Mouse (Mus musculus): ENCODE measurements at regions not wholly inside any gene's neighbourhood (a gene's known extent, or its start where the extent isn't known, plus 50 kb on each side); places are given as distances from the start of the nearest gene placed in this dataset.

DNA sequence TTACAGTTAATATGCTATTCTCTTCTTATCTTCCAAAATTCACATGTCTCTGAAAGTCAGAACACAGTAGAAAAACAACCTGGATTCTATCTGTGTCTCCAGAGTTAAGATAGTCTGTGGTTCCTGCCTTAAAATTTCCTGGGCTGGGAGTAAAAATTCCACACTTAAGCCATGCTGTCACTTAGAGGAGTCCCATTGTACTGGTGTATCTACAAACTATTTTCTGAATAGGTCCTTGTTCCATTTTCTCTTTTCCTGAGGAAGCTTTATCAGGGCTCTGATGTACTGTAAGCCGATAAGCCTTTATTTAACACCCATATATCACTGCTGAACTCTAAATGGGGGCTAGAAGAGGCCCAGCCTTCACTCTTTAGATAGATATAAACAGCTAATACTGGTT, 1171.1 kb downstream of the Efnb2 start:
- no peak for DNase-seq (ENCODE audit: low spot score in 2 of 2)
- intact Hi-C loops (cut with DNase I) = no loop called here

DNA sequence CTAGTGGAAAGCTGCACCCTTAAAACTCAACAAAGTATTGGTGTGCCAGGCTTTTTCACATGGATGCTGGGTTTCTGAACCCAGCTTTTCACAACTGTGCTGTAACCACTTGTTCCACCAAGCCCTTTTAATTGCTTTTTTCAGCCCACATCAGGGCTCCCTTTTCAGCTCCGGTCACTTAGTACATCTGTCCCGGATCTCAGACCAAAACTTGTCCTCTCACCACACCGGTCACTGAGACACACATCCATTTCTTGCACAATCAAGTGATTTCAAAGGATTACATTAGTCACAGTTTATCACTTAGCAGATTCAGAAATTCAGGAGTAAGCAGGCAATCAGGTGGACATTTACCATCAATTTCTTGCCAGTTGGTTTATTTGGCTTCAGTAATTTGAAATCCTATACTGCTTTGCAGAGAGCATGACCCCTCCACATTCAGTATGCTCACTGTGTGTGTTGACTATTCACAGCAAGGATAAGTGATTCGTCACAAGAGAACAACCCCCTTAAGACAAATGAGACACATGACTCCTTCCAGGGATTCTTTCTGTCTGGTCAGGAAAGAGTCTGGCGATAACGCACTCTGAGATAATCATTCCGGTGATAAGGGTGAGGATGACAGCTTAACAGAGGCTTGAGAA, 1188.8 kb downstream of the Efnb2 start:
- intact Hi-C loops (cut with DNase I) = no loop called here
- DNase-seq (ENCODE audit: low spot score in 2 of 2) = no peak

DNA sequence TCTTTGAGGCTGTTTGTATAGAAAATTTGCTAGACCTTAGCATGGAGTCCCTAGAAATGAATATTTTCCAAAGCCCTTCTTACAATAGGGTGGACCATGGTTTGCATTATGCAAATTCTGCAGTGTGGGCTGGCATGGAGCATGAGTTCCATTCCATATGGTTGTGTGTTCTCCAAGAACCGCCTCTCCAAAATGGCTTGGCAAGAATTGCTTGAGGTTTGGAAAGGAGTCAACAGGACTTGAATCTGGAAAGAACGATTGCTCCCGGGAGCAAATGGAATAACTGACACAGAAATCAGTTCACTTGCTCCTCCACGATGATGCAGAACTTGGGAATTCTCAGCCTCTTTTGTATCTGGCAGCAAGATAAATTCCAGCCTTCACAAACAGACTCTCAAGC, 1191.8 kb downstream of the Efnb2 start:
- intact Hi-C loops (cut with DNase I) = loop anchor here (10.0 kb wide), 1 partner anchor 1186 kb away; no protein-coding TSS in a partner anchor
- peak in 1 of 2 experiments; percentile 82 for DNase-seq (ENCODE audit: low spot score in 2 of 2)

DNA sequence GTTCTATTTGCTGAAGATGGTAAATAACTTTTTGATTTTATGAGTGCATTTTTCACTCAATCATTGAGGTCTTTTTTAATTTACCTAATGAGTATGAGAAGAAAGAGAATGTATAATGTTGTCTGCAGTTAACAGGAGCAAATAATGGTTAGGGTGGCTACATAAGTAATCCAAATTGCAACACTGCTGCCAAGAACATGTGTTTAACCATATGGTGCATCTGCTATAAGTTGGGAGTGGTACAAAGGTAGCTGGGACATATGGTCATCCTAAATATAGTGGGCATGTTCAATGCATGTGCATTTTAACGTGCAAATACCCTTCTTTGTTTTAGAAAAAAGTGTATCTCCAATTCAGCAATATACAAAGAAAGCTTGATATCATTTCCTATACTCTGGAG, 1198.2 kb downstream of the Efnb2 start:
- intact Hi-C loops (cut with DNase I) = loop anchor here (10.0 kb wide), 1 partner anchor 1192 kb away; no protein-coding TSS in a partner anchor
- peak in 1 of 2 experiments; percentile 71 for DNase-seq (ENCODE audit: low spot score in 2 of 2)

DNA sequence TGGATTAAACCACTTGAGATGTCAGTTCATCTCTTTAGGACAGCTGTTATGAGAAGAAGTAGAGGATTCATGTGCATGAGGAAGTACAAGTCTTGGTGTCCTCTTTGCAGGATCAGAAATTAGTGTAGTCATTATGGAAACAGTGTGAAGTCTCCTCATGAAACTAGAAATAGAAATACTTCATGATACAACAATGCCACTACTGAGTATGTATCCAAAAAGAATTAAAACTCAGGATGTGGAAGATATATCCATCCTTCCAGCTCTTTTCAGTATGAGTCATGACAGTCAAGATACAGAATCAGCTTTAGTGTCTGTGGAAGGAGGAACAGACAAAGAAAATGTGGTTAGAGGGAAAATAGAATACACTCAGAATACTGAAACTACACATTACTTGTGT, 1211.7 kb downstream of the Efnb2 start:
- intact Hi-C loops (cut with DNase I) = no loop called here
- peak in 1 of 2 experiments; percentile 51 for DNase-seq (ENCODE audit: low spot score in 2 of 2)

DNA sequence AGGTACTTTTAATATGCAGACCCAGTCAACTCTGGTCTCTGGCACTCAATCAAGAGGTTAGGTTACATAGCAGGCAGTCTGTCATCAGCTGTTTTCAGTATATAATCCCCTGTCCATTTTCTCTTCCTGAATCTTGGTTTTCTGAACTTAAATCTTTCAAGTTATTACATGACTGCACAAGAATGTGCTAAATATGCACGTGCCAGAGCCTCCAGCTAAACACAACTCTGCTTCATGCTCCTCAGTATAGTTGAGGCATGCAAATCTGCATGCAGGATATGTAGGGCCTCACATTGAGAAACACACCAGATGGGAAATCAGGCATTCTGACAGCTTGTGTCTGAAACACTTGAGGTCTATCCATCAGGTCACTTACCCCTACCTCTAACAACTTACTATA, 1214.0 kb downstream of the Efnb2 start:
- DNase-seq (ENCODE audit: low spot score in 2 of 2) = no peak
- intact Hi-C loops (cut with DNase I) = no loop called here

DNA sequence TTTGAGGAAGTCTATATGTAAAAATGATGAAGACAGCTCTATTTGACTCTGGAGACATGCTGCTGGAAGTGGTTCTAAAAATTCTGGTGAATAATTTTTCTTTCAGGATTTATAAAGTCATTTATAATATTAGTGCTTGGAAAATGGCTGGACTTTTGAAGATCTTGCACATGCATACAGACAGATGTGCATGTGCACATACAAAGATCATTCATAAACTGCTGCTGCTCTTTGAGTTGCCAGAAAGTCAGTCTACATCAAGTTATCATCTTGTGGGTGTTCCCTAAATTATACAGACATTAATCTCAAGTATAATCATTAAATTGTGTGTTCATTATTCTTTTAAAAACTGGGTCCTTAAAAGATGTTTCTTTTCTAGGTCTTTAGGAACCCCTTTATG, 1220.2 kb downstream of the Efnb2 start:
- intact Hi-C loops (cut with DNase I) = no loop called here
- DNase-seq (ENCODE audit: low spot score in 2 of 2) = no peak

DNA sequence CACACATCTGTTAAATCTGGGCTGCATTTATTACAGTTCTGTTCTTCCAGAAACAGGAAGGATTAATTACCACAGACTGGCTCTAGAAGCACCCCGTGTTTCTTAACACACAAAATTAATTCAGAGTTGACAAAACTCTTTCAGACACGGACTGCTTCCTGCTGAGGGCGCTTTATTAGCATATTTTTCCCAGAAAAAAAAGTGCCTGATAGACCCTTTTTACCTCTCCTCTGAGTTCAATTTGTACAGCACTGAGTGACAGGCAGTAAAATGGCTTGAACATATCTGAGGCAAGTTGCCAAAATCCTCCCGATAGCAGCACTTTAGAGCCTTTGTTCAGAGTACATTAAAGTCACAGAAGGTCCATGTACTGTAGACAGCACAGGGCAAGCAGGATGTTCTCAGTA, 1220.8 kb downstream of the Efnb2 start:
- no peak for DNase-seq (ENCODE audit: low spot score in 2 of 2)
- intact Hi-C loops (cut with DNase I) = no loop called here

DNA sequence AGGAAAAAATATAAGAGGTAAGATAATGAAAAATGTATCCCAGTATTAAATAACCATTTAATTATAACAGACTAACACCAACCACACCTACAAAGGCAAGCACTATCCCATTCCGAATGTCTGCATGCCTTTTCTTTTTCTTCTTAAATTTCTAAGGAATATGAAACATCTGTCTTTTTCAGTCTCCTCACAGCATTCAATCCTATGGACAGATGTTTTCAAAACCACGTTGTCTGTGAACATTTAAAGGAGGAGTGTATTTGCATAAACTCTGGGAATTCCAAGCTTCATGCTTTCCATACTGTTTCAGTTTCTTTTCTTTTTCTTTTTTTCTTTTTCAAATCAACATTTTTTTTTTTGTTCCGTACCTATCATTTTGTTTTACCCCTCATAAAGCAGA, 1221.2 kb downstream of the Efnb2 start:
- DNase-seq (ENCODE audit: low spot score in 2 of 2) = no peak
- intact Hi-C loops (cut with DNase I) = no loop called here

DNA sequence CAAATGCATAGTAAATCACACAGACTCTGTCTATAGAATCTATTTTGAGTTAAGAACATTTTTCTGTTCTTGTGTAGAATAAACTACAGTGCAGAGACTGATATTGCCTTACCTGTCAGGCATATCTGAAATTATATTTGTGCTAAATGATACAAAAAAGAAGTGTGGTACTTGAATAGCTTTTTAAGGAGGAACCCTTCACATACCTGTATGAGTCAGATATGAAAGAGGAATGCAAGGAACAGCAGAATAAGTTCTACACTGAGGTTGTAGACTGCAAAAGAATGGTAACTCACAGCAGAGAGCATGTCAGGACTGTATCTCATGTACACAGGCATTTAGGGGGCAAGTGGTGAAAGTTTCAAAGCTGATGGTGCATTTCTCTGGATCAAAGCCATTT, 1230.6 kb downstream of the Efnb2 start:
- no peak for DNase-seq (ENCODE audit: low spot score in 2 of 2)
- intact Hi-C loops (cut with DNase I) = no loop called here

DNA sequence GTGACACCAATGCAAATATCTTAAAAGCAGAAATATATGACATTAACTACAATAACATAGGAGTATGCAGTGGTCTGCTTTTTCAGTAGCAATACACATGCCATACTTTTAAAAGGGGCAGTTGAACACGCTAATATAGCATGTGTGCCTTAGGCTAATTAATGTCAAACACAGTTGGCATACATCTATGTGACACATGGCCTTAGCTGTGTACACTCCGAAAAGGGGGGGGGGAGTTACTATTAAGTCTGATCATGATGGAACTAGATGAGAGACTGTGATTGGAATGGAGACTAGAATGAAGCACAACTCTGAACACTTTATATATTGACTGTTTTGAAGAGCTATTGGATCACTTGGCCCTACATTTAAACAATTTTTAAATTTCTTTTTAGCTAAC, 1262.9 kb downstream of the Efnb2 start:
- intact Hi-C loops (cut with DNase I) = no loop called here
- no peak for DNase-seq (ENCODE audit: low spot score in 2 of 2)

DNA sequence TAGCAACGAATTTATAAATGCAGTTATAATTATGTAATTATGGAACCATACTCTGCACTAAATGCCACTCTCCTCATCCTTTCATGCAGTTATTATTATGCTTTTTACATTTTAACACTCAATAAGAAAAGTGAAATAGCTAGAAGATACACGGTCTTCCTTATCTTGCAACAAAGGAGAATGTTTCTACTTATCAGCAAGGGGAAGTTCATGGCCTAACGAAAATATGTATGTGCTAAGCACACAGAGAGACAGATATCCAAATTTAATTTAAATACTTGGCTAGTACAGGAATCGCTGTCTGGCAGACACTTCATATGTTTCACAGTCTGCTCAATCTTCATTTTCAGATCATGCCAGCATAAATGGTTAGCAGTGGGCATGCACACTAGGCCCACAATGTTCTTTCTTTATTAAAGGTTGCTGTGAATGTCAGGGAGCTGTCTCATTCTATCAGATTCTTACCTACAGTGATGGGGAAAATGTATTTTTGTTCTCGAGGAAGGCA, 1263.6 kb downstream of the Efnb2 start:
- intact Hi-C loops (cut with DNase I) = no loop called here
- peak in 1 of 2 experiments; percentile 12 for DNase-seq (ENCODE audit: low spot score in 2 of 2)

Data from left cerebral cortex, postnatal 25 days (tissue).